Mouse (Mus musculus) liver, adult 2 months (tissue): Measurements from ENCODE around the gene Mylip.

Source experiments
- CTCF ChIP-seq: fragments of 200-500 bp; IDR thresholded peaks from 2 replicates; pipeline ENCODE4 v1.5.1; 2011; ENCODE audit warnings: low read depth, low read length, control low read depth
- POLR2A ChIP-seq: fragments of 200-500 bp; IDR thresholded peaks from 2 replicates; pipeline ENCODE4 v1.6.1; 2011; ENCODE audit warnings: low read length, control low read depth; ENCODE audit not compliant: insufficient read depth; ENCODE audit errors: extremely low read depth

DNA sequence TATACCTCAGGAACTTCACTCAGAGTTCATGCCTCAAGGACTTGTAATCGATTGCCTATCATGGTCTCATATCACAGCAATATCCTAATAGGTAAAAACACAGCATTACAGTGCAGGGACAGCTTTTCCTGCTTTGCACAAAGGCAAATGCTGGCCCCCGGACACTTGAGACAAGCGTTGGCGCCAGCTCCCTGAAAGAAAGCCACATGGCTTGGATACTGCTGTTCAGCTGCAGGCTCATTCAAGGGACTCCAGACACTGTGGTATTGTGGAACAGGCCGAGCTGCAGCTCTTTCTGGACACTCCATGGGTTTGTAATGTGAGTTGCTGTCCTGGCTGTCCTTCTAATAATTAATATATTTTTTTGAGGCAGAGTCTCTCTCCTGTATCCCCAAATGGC lies 34.4 kb downstream of the Mylip start:
- no peak for TF ChIP-seq POLR2A
- no peak for TF ChIP-seq CTCF
